Mouse (Mus musculus) frontal cortex, postnatal 14 days (tissue): Measurements from ENCODE around the gene Frs2.
"Not testable (repeated sequence)": the region's sequence is repeated elsewhere in the genome, so short reads cannot be mapped to it uniquely, and the experiment has no call there.

Experiments used
- DNase-seq, 2 experiments: peaks; one replicate each; pipeline ENCODE4 v3.0.0; 2022; ENCODE audit warnings: low spot score in 2 of 2

Frs2 gene

DNA sequence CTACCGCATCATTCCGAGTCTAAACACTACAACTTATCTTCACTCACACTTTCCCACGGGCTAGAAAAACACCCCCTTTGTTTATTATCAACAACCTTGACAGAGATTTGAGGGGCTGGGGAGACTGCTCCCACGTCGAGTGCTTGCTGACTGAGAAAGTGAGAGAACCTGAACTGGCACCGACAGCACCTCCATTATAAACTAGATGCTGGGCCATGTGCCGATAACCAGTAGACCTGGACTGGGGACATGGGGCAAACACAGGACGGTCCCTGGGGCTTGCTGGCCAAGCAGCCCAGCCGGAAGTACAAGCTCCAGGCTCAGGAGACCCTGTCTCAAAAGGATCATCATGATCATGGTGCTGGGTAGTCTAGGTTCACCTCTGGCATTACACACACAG, 1.9 kb downstream of the Frs2 start:
- no peak for DNase-seq

DNA sequence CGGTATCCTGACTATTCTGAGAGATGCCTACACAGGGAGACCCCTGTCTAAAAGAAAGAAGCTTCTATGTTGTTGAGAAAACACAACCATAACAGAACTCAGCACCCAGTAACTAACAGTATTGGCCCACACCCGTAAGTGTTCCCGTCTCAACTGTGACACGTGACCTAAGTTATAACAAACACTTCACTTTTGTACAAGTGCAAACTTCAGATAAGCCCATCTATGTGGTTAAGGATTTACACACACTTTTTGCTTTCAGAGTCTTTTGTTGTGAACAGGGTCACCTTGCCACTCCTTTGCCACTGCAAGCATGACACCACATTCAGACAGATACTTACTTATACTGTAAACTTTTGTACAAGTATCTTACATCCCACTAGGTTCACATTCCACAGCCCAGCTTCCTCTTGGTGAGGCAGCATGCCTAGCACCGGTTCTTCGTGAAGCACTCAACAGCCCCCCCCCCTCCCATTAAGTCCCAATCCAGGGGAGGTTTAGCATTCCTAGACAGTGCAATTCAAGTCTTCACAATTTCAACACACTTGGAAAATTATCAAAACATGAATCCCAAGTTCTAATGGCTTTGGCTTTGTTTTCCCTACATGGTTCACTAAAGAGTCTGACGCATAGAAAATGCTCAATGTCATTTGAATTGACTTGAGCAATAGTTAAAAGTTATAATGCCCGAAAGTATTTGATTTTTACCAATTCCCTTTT, 2.6 kb downstream of the Frs2 start:
- no peak for DNase-seq

DNA sequence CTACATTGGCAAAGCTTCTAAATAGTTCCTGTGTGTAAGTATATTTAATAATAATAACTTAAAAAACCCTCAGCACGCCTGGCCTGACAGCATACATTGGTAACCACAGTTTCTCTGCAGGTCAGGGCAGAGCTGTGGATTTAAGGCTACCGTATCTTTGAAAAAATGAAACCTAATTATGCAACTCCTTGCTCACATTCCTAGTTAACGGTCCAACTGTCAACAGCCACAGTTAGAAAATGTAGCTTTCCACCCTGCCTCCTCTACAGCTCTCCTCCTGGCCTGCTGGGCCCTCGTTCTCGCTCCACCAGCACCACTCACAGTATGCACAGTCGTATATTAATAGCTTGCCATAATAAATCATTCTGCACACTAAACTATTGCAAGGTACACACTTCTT, 3.7 kb downstream of the Frs2 start:
- no peak for DNase-seq

DNA sequence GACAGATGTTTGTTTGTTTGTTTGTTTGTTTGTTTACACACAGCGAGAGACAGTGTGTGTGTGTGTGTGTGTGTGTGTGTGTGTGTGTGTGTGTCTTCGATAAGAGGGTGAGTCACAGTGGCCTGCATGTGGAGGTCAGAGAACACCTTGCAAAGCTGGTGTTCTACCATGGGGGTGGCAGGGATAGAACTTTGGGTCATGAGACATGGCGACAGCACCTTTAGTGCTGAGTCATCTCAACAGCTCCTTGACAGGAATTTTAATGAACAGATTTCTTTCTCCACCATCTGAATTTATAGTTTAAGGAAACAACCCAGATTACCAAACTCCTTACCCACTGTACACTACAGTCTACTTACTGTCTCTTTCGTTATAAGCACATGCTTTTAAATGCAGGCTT, 4.3 kb downstream of the Frs2 start:
- DNase-seq, result no peak

DNA sequence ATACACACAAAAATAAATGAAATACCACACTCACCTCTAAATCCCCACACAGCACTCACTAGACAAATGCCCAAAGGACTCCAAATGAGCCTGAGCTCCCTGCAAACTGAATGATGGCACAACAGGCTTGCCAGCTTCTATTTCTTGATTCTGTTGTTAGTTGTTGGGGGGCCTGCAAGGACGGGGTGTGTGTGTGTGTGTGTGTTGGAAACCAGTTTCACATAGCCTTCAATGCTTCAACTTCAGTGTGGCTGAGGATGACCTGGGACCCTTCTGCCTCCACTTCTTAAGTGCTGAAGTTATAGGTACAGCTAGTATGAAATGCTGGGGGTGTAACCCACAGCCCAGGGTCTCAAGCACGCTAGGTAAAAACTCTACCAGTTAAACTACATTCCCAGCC, 5.0 kb downstream of the Frs2 start:
- no peak for DNase-seq

DNA sequence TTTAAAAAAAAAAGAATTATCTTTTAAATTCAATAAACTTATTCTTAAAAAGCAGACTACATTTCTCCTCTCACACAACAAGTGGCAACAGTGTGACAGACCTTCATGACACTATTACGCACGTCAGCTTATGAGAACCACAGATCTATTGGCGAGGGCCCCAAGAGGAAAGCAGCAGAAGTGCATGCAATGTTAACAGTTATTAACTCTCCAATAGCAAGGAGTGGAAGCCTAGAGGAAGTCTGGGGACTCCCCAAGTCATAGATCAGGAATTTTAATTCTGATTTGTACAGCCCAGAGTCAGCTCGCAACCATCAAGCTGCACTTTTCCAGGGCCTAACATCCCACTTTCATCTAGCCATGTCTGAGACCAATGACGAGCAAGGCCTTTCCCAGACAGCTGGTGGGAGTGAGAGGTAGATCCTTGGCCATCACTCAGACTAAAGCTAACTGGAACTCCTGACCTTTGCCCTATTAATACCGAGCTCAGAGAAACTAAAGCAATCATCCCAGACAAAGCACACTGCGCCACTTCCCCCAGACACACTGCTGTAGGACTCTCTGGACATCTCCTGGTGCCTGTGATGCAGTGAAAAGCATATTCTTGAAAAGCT, 6.3 kb downstream of the Frs2 start:
- no peak for DNase-seq

DNA sequence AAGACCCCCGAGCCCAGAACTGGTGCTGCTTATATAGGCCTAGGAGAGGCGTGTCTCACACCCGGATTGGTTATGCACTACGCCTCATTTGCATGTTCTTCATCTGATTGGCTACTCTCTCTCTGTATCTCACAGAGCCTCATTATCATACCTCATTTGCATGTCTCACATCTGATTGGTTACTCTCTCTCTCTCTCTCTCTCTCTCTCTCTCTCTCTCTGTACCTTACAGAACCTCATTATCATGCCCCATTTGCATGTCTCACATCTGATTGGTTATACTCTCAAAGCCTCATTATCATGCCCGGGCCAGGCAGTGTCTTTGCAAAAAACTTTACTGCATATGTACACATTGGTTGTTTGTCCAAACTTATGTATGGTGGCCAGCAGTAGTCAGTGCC, 16.8 kb downstream of the Frs2 start:
- DNase-seq, result not testable (repeated sequence)

DNA sequence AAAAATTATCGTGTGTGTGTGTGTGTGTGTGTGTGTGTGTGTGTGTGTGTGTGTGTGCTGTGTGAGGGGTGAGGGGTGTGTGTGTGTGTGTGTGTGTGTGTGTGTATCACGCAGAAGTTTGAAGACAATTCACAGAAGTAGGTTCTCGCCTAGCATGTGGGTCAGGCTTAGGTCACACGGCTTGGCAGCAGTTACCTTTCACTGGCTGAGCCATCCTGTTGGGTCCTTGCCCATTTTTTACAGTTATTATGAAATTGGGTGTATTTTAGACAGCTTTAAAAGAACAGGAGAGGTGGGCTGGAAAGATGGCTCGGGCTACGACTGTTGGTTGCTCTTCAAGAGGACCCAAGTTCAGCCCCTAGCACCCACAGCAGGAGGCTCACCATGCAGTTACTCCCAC, 18.3 kb downstream of the Frs2 start:
- DNase-seq, result no peak

DNA sequence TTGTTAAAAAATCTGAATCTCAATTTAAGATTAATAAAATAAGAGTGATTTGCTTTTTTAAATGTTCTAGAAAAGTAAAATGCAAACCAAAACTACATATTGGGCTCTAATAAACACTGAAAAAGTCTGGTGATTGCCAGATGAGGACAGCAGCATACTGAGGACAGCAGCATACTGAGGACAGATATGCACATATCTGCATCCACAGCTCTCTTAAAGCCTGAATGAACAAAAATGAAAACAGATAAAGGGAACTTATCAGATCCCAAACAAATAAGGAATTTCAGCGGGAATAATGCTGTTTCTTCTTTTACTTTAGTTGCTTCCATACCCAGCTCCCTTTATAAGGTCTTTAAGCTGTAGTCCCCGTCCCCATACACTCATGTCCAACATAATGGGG, 19.6 kb downstream of the Frs2 start:
- DNase-seq, result no peak

DNA sequence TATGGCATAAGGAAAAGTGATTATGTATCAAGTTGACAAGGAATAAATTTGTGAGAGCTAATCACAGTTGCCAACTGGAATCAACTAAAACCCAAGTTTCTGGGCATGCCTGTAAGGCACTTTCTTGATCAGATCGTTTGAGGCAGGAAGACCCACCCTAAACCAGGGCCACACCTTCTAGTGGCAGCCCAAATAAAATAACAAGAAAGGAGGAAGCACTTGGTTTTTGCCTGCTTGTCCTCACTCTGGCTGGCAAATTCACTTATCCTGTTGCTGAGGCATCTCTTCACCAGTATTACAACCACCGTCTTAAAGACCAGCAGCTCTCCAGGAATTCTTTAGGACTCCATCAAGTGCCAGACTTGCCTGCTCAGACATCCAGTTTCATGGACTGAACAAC, 20.9 kb downstream of the Frs2 start:
- DNase-seq, result no peak

DNA sequence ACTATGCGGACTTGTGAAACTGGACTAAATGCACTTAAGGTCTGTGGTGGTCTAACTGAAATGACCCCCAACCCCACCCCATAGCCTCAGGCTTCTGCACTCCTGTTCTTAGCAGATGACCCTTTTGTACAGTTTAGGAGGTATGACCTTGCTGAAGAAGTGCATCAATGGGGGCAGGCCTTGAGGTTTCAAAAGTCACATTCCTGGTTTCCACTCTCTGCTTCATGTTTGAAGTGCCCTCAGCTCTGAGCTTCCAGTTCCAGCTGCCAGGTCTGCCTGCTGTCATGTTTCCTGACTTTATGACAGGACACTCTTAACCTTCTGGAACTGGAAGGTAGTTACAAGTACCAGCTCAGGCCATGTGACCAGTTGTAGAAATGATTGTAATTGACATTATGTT, 21.6 kb downstream of the Frs2 start:
- DNase-seq, result no peak

DNA sequence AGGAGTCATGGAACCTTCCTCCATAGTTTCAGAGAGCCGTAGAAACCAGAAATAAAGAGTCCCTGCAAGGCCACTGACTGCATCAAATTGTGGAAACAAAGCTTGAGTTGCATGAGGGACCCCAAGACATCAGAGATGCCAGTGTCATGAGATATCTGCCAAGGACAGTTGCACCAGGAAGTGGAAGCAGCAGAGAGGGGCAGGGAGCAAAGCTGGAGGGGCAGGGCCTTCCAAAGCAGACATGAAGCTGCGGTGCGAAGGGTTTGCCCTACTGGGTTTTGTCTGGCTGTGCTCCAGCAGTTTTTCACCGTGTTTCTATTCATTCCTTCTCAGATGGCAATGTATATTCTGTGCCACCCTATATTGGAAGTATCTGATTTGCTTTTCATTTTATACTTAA, 22.1 kb downstream of the Frs2 start:
- DNase-seq, result no peak

DNA sequence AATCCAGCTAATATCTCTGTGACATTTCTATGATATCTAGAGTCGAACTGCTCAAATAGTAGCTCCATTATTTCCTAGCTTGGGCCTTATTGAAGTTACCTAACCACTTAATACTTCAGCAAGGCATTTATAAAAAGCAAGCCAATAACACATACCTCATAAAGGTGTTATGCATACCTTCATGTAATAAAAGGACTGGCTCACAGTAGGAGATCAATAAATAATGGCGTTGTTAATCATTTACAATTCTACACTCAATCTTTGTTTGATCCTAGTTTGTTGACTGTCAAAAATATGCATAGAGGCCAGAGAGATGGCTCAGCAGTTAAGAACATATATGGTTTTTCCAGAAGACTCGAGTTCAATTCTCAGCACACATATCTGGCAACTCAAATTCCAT, 26.9 kb downstream of the Frs2 start:
- DNase-seq, result no peak

DNA sequence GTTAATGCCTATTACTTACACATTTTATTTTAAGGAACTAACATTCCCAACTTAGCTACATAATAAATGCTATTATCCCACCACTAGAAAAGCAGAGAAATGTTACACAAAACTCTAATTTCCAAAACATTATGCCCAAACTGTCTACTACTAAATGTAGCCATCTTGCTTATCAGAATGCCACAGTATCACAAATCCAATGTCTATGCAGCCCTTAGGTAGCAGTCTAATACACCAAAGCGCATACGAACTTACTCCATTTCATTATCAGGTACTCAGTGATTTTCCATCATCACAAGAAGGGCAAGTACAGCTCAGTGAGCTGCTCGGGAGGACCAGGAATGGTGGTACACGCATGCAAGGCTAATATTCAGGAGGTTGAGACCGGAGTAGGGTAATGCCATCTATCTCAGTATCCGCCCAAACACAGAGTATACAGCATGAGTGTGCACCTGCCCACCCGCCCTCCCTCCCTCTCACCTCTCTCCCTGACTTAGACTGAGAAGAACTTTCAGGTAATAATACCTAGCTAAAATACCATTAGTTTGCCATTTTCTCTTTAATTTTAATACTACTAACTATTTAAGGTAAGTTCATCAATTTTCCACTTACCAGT, 28.2 kb downstream of the Frs2 start:
- no peak for DNase-seq

DNA sequence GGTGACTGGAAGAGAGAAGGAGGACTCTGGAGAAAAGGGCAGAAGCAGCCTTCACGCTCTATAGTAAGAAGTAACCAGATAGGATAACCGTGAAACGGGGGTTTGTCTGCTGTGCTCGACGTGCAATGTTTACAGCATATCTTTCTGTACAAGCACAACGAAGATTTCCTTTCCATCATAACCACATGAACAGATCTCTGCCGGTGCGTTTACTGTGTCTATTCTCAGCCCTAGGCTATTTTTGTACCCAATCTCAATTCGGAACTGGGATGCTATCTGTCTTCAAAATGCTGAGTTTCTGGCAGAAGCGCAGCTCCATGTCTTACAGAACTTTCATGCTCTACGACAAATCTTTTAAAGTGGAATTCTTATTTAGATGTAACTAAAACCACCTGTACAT, 28.8 kb downstream of the Frs2 start:
- DNase-seq, result no peak

DNA sequence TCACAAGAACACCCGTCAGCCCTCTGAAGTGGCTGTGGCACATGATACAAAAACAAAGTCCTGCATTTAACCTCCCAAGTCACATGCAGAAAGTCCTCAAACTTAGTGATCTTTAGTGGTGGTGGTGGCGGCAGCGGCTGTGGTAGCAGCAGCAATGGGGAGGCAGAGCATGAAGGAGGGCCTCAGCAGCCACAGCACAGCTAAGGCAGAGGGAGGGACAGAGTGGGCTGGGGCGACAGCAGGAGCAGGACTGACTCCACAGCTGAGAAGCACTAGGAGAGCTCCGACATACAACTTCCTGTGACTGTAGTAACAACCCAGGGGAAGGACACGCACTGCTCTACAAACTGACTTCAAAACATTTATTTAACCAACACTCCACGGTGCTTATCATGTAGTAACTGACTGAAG, 29.9 kb downstream of the Frs2 start:
- no peak for DNase-seq

DNA sequence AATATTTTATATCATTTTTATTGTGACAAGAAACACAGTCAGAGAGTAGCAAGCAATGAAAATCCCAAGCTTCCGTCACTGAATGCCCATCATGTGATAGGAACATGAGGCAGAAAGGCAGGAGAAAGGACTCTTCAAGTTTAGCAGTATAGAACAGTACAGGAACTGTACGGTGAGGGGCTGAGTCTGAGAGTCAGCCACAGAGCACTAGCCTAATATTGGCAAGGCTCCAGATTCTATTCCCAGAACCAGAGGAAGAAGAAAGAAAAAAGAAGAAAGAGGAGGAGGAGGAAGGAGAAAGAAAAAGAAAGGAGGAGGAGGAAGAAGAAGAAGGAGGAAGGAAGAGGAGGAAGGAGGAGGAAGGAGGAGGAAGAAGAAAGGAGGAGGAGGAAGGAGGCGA, 32.7 kb downstream of the Frs2 start:
- no peak for DNase-seq

DNA sequence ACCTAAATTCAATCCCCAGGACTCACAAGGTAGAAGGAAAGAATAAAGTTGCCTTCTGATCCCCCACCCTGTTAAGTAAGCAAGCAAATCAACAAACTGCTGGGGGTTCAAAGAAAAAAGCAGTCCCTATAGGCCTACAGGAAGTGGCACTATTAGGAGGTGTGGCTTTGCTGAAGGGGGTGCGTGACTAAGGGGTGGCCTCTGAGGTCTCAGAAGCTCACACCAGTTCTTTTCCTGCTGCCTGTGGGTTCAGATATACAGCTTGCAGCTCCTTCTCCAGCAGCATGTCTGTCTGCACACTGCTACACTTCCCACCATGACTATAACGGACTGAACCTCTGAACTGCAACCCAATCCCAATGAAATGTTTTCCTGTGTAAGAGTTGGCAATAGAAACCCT, 35.8 kb downstream of the Frs2 start:
- no peak for DNase-seq

DNA sequence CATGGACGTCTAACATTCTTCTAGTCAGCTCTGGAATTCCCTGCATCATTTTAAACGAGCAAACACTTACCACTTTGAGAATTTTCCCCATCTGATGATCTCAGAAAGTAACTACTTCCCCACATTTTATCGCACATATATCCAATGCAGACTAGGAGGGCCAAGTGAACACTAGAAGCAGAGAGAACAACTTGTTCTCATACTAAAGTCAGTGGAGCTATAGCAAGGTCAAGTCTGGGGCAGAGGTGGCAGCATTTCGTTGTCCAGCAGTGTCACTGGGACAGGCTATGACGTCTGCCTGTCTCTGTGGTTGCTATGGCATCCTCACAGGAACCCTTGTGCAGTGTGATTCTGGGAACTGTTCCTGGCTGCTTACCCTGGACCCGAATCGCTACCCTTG, 36.9 kb downstream of the Frs2 start:
- DNase-seq, result no peak

DNA sequence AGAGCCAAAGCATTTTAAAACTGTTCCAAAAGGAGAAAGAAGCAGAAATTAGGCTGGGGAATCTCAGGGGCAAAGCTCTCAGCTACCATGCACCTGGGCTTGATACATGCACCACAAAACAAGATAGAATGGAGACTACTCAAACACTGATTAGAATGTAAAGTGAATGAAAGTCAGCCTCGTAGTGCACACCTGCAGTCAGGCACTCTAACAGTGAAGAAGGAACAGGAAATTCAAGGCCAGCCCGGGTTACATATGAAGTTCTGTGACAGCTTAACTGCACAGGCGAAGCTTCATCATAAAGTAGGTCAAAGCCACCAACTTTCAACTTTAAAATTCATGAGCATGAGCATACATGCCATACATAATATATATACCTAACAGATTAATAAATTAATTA, 38.1 kb downstream of the Frs2 start:
- no peak for DNase-seq

DNA sequence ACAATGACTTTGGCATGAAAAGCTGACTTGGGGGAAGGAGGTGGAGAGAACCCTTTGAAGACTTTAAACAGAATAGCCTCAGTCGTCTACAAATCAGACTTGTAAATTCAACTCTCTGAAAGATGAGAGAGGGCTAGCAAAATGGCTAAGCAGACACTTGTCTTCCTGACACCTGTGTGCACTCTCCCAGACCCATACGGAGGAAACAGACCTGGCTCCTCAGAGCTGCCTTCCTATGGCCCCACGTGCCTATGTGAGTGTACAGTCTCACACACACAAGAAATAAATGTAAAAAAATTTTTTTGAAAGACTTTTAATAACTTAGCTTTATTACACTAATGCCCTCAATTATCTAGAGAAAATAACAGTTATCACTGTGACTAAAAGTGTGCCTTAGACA, 41.6 kb downstream of the Frs2 start:
- DNase-seq, result no peak

DNA sequence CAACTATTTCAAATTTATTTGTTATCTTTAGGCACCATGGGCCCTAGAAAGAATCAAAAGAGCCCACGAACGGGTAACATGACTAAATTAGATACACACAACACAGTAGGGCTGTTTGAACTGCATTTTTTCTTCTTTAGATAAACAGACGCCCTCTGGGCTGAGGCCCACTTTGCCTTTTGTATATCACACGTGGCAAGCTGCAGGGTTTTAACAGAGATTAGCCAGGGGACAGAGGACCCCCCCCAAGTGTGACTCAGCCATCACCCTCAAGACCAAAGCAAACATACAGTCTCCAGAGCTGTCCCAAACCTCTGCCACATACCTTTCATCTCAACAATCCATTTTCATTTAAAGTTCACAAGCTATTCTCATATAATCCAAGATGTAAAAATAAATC, 42.1 kb downstream of the Frs2 start:
- no peak for DNase-seq

DNA sequence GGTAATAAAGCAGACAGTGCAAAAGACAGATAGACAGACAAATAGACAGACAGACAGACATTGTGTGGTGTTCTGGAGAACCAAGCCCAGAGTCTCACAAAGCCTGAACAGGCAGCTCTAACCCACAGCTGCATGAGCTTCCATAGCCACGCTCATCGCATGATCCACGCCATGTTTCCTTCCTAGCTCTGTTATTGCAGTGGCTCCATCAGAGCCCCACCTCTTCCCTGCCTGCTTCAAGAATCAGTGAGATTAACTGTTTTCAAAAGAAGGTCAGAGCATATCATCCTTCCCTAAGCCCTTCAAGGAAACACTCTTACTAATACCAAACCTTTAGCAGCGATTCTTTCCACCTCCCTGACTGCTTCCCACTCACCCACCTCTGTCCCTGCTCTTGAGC, 43.3 kb downstream of the Frs2 start:
- DNase-seq, result no peak
